Mouse (Mus musculus) spleen, adult 2 months (tissue): ENCODE data around the gene Irak1bp1.

Source experiments
- CTCF ChIP-seq: fragments of 200-500 bp; IDR thresholded peaks from 2 replicates; pipeline ENCODE4 v1.5.1; 2011; ENCODE audit warnings: mild to moderate bottlenecking, inconsistent platforms; ENCODE audit not compliant: insufficient read depth, insufficient read length, insufficient replicate concordance; ENCODE audit errors: extremely low read depth
- POLR2A ChIP-seq: fragments of 200-500 bp; IDR thresholded peaks from 2 replicates; pipeline ENCODE4 v1.6.1; 2011; ENCODE audit warnings: low read depth, low read length, inconsistent platforms

- TF ChIP-seq POLR2A (no peak), CTCF (no peak)
Observed at GRCm38 (mm10) chr9:82861316-82861715, 32.0 kb downstream of the Irak1bp1 start.
